Mouse (Mus musculus): ENCODE measurements around the gene Gna13.

The Gna13 gene

GRCm38 (mm10) chr11:109348408-109348807 is 14.2 kb upstream of the Gna13 start:
- DNase-seq (ENCODE audit: extremely low read depth, low read depth, low spot score), result no peak

DNA sequence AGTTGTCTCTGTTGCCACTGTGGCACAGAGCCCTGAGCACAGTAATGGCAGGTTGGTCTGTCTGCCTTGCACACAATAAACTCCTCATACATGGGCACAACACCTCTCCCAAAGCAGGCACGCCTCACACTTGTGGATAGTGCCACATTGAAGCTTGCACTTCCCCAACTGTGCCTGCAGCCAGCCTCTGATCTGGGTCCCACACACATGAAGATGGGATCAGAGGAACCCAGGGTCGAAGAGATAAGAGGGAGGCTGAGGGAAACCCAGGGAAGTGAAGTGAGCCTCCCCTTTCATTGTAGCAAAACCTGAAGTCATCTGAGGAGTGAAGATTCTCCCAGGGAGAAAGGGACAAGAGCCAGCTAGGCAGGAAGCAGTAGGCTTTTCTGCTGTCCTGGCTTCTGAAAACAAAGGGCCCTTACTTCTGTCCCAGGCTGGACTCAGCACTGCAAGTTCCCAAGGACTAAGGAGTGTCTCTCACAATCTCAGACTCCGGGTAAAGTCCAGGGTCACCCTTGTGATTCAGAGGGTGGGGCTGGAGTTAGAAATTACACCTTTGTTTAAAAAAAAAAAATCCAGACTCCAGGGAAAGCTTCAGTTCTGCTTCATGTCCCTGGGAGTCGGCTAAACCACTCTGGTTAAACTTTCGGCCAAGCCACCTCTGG is 12.8 kb upstream of the Gna13 start:
- no peak for DNase-seq (ENCODE audit: extremely low read depth, low read depth, low spot score)

DNA sequence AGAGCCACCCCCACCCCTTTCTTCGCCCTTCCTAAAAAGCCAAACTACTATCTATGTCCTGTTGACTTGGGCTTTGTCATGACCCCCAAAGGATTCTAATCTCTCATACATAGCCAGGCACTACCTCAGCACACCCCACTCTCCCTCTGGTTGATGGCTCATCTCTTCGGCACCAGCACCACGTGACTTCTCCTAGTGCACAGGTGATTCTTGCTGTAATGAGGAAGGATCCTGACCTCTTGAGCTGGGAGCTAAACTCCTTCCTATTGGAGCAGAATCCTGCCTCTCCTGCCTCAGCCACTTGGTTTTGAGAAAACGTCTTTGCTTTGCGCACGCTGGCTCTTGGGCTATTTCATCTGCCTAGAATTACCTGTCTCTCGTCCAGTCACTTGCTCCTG is 12.3 kb upstream of the Gna13 start:
- DNase-seq (ENCODE audit: extremely low read depth, low read depth, low spot score), result no peak

DNA sequence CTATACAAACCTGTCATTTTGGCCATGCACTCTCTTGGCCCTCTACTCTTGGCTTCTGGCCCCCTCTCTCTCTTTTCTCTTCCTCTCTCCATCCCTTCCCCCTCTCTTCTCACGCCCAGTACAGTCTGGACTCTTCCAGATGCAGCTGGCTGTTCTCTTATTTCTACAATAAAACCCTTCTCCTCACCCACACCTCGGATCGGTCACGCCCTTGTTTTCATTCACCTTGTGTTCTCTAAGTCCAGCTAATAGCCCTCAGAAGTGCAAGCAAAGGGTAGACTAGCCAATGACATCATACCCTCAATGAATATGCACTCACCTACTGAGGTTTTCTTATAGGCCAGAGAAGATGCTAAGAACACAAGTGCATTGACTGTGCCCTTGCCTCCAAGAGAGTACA is 11.1 kb upstream of the Gna13 start:
- DNase-seq (ENCODE audit: extremely low read depth, low read depth, low spot score), result no peak

GRCm38 (mm10) chr11:109353391-109354235 is 9.0 kb upstream of the Gna13 start:
- DNase-seq (ENCODE audit: extremely low read depth, low read depth, low spot score), result no peak

GRCm38 (mm10) chr11:109354236-109354613 is 8.4 kb upstream of the Gna13 start:
- no peak for DNase-seq (ENCODE audit: extremely low read depth, low read depth, low spot score)

DNA sequence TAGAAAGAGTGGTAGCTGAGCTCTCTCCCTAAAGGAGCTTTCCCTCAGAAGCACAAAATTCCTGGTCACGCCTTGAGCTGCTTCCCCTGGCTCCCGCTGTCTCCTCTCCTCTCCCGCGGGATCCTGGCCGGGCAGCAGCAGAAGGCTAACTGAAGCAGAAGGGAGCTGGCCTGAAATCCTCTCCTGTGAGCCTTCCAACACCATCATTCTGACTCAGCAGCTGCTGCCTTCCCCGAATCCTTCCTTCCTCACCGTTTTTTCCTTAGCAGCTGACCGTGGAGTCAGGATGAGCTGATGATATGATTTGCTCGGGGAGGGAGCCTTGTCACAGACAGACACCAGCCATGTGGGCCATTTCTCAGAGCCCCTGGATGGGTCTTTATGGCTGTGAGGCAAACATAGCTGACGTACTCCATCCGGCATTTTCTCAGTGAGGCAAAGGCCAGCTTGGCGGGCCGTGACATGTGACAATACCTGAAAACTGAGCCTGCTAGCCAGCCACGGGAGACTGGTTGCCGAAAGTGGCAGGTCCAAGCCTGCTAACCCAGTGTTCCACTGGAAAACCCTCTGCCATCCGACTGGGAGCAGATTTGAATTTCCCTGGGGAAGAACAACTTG is 6.8 kb upstream of the Gna13 start:
- no peak for DNase-seq (ENCODE audit: extremely low read depth, low read depth, low spot score)

GRCm38 (mm10) chr11:109357171-109357570 is 5.5 kb upstream of the Gna13 start:
- no peak for DNase-seq (ENCODE audit: extremely low read depth, low read depth, low spot score)

- DNase-seq (ENCODE audit: extremely low read depth, low read depth, low spot score), result no peak
These were observed 4.1 kb upstream of the Gna13 start for GRCm38 (mm10) chr11:109358549-109358948.

GRCm38 (mm10) chr11:109359043-109359752 is 3.4 kb upstream of the Gna13 start:
- DNase-seq (ENCODE audit: extremely low read depth, low read depth, low spot score), result no peak

- DNase-seq (ENCODE audit: extremely low read depth, low read depth, low spot score), result no peak
These were observed 2.5 kb upstream of the Gna13 start for GRCm38 (mm10) chr11:109360102-109360501.

DNA sequence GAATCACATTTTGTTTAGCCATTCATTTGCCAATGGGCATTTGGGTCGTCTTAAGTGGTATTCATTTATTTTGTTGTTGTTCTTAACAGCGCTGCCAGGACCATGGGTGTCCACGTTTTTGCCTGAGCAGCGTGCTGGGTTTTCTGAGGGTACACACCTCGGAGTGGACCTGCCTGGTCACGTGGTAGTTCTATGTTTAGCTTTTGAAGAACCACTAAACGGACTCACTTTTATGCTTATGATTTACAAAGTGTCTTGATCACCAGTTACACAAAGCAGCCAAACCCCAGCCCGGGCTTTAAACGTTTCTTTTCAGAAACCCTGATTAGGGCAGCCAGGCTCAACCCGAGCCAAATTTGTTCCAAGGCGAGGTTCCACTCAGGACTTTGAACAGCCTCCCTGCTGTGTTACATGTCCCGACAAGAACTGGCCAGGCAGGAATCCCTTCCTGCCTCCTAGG is 2.0 kb upstream of the Gna13 start:
- no peak for DNase-seq (ENCODE audit: extremely low read depth, low read depth, low spot score)

DNA sequence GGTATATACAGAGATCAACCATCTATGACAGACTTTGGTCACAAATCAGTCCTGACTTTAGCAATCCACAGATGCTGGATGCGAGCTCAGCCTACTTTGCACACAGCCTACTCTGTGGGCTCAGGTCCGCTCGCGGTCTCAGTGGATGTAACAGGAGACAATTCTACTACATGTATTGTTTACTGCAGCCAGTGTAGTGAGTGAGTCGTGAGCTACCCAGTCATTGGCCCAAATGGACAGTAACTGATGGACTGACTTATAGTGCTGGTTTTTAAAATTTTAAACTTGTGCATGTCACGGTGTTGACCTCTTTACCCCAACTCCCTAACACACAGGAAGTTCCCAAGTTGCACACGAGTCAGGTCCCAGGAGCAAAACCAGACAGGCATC is 1.4 kb upstream of the Gna13 start:
- no peak for DNase-seq (ENCODE audit: extremely low read depth, low read depth, low spot score)

- no peak for DNase-seq (ENCODE audit: extremely low read depth, low read depth, low spot score)
These were observed 784 bp upstream of the Gna13 start for GRCm38 (mm10) chr11:109361631-109362462.

DNA sequence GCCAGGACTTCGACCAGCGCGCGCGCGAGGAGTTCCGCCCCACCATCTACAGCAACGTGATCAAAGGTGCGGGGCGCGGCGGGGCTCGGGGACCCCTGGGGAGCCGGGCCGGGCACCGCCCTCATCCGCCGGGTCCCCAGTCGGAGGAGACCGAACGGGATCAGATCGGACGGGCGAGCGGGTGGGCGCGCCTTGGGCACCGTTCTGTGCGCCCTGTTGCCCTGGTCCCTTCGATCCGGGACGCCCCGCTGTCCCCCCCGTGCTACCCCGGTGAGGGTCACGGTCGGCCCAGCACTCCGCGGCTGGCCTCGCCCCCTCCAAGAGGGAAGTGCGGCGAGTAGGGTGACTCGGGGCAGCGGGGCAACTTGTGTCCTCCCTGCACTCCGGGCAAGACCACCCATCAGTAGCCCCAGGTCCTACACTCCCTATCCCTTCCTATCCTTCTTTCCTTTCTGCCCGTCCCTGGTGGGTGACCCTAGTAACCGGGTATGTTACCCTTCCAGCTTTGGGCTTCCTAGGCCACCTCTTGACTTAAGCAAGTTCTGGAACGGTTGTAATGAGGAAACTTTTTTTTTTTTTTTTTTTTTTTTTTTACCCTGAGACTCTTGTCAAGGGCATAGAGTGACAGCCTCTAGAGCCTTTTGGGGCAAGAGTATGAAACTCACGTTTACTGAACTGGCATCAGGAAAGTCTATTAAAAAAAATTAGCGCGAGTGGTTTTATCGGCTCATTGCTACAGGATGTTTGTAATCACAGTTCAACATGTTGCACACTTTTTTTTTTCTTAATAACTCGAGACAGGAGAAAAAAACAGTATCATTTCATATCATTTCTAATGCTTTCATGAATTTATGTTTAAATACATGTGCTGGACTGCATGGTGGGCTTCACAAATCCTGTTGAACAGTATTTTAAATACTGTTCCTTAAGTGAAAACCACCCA is 831 bp downstream of the Gna13 start:
- no peak for DNase-seq (ENCODE audit: extremely low read depth, low read depth, low spot score)

DNA sequence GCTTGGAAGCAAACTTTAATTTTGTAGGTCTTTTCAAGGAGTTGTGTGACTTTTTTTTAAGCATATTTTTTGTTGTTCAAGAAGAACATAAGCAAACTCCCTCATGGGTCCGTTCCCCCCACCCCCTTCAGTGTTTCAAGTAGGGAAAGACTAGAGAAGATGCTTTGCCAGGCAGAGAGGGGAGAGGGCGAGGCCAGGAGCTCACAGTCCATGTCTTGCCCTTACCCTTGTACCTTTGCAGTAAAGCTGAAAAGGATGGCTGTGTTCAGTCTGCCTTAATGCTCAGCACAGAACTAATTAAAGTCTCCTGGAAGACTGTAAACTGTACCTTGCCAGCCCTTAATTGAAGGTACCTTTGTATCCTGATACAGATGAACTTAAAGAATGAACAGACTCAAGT is 1.7 kb downstream of the Gna13 start:
- no peak for DNase-seq (ENCODE audit: extremely low read depth, low read depth, low spot score)

GRCm38 (mm10) chr11:109364881-109365280 is 2.2 kb downstream of the Gna13 start:
- no peak for DNase-seq (ENCODE audit: extremely low read depth, low read depth, low spot score)

DNA sequence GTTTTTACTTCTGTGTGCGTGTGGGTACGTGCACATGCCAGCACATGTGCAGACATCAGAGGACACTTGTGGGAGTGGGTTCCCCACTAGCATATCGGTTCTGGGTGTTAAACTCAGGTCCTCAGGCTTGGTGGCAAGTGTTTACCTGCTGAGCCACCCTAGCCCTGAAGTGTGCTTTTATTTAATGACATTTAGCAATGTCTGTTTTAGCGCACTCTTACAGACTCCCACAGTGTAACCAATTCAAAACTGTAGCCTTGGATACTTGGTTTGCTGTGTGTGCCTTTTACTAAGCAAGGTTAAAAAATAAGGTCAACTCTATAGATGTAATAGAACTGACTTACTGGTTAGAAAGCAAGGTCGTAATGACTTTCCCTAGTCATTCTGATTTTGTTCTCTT is 3.2 kb downstream of the Gna13 start:
- DNase-seq (ENCODE audit: extremely low read depth, low read depth, low spot score), result no peak

DNA sequence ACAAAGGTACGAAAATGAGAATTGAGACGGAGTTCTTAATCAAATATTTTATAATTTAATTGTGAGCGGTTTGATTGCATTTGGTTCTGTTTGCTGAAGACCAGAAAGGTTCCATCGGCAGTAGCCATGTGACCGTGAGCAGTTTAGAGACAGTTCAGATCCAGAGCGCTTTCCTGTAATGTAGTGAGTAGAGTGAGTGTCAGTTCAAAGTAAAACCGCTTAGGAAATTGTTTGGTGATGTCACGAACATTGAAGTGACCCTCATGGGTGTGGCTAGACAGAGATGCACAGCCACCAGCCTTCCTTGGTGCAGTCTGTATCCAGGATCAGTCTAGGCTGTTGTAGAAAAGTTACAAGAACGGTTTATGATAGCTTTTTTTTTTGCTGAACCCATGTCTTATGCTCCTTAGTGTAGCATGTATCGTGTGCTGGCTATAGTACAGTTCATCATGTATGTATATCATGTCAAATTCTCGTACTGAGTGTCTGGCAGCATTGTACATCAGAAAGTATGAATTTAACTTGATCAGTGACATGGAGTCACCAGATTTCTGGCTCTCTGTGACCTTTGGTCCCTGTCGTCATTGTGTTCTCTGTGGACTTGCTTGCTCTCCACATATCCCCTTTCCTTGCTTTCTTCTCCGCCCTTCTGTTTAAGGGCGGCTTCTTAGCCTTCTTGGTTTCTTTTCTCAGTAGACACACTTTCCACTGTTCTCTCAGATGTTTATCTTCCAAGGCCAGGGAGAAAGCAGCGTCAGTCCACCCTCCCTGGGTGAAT is 4.4 kb downstream of the Gna13 start:
- no peak for DNase-seq (ENCODE audit: extremely low read depth, low read depth, low spot score)

Measured in fat pad, adult 2 months (tissue).